Mouse (Mus musculus) thymus, adult 2 months (tissue): Measurements from ENCODE around the gene Spag16.

Experiments
- CTCF ChIP-seq: fragments of 200-500 bp; IDR thresholded peaks from 2 replicates; pipeline ENCODE4 v1.5.1; 2012; ENCODE audit warnings: mild to moderate bottlenecking, control low read depth, low read length, moderate library complexity, borderline replicate concordance; ENCODE audit not compliant: control insufficient read depth, poor library complexity, insufficient read depth; ENCODE audit errors: extremely low read depth
- POLR2A ChIP-seq: fragments of 200-500 bp; IDR thresholded peaks from 2 replicates; pipeline ENCODE4 v1.6.1; 2012; ENCODE audit warnings: mild to moderate bottlenecking, low read length, control low read depth, moderate library complexity; ENCODE audit not compliant: control insufficient read depth, poor library complexity, insufficient read depth; ENCODE audit errors: extremely low read depth

DNA sequence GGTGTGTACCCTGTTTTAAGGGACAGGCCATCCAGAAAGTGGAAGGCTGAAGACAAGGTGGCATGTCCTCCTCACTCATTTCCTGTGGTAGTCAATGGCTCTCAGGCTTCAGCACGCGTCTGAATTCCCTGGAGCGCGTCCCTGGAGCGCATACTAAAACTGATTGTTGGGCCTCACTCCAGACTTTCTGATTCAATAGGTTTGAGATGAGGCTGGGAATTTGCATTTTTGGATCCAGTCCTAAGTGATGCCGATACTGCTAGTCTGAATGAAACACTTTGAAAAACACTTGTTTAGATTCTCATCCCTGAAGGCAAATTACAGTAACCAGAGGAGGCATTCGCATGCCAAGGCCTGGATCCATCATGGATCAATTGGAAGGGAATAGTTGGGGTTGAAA, 553.3 kb downstream of the Spag16 start:
- TF ChIP-seq CTCF (no peak), POLR2A (no peak)
